Comparison of ENCODE assay signal across 16 mouse cellular contexts in genomic region chr6:142551482-142551881, GRCm38 (mm10). TPM values are rescaled to one million over a fixed set of nuclear protein-coding genes. Genes with fewer than 3 reads are reported as not detected.
DNase-seq lines count a peak whose midpoint lies in the region; ATAC-seq lines count a peak whose summit lies in the region.
"Had no signal": no experiment of that assay in that cellular context is flagged by ENCODE, and none has a peak within 500 bp of the region (broad histone marks: within the 10 kb centered on the region; RNA-seq: fewer than 3 reads in every experiment).

No protein-coding gene starts in this region.

- H3K27me3 ChIP-seq in kidney, embryonic 15.5 days = no peaks in the 10 kb centered on the region
- H3K27me3 ChIP-seq: liver, embryonic 12.5 days; neural tube, embryonic 12.5 days had no signal

- intact Hi-C loops in left cerebral cortex, postnatal 25 days (cut with DNase I) = loop anchor here (5.0 kb wide), 1 partner anchor 171 kb away; no protein-coding TSS in a partner anchor

- peaks cover 17% of the 10 kb centered on the region for H3K4me1 ChIP-seq in kidney, embryonic 15.5 days
- H3K4me1 ChIP-seq: liver, embryonic 12.5 days; neural tube, embryonic 12.5 days had no signal

- H3K9me3 ChIP-seq in kidney, embryonic 15.5 days (replicated peaks) = no peaks in the 10 kb centered on the region
- H3K9me3 ChIP-seq: liver, embryonic 12.5 days; neural tube, embryonic 12.5 days had no signal

- no peak overlapping the region for H3K4me2 ChIP-seq in kidney, embryonic 15.5 days
- H3K4me2 ChIP-seq: liver, embryonic 12.5 days; neural tube, embryonic 12.5 days had no signal

- peak; percentile 52 for ATAC-seq in kidney, embryonic 15.5 days (replicated peaks; ENCODE audit: low FRiP score)
- no peak for ATAC-seq in erythroblast, adult 5-6 weeks (replicated peaks; ENCODE audit: low FRiP score, poor library complexity, severe bottlenecking)
- ATAC-seq: forebrain, embryonic 16.5 days; liver, embryonic 12.5 days; midbrain, embryonic 16.5 days had no signal

- WGBS in kidney, embryonic 15.5 days = 40% methylated on average over 4 of the region's 4 CpGs

- H3K36me3 ChIP-seq in kidney, embryonic 15.5 days = no peaks in the 10 kb centered on the region
- H3K36me3 ChIP-seq: liver, embryonic 12.5 days; neural tube, embryonic 12.5 days had no signal

- no peak overlapping the region for H3K9ac ChIP-seq in kidney, embryonic 15.5 days
- H3K9ac ChIP-seq: liver, embryonic 12.5 days; neural tube, embryonic 12.5 days had no signal

- no peak overlapping the region for H3K4me3 ChIP-seq in kidney, embryonic 15.5 days (replicated peaks)
- H3K4me3 ChIP-seq: erythroblast, embryonic 14.5 days; liver, embryonic 12.5 days; neural tube, embryonic 12.5 days had no signal

- DNase-seq in cerebellum, postnatal 10 days = peak; percentile 74 to 76
- no peak for DNase-seq in cerebellum, adult 8-10 months
- no peak for DNase-seq in kidney, adult 18-20 months
- DNase-seq in kidney, postnatal 14 days = peak; percentile 77
- DNase-seq in lung, postnatal 4 days = peak; percentile 51 to 77
- DNase-seq in left cerebral cortex, postnatal 25 days (ENCODE audit: low spot score in 2 of 2) = no peak
- DNase-seq: B cell, adult 2 months; cerebellum, adult 11-12 months; retina, postnatal 1 day had no signal

- peak overlapping the region; percentile 75 for H3K27ac ChIP-seq in kidney, embryonic 15.5 days
- H3K27ac ChIP-seq: liver, embryonic 12.5 days; neural tube, embryonic 12.5 days had no signal

RNA-seq across cellular contexts. Expression of gene Kcnj8, which starts 19.9 kb away (rescaled TPM):
- 24.4 and 26.8 TPM in 2 replicates for polyA plus RNA-seq in kidney, embryonic 15.5 days (2015; fragmentation: Nextera tagmentation; extraction: Ambion mirVana)
- not detected in 2 replicates for total RNA-seq in erythroblast, adult 5-6 weeks (2015; ENCODE audit: low replicate concordance)
- not detected in 2 replicates for total RNA-seq in erythroblast, adult 5-6 weeks (2017; ENCODE audit: low replicate concordance)
- 1 to 10 TPM; 2.0 to 3.0 TPM for total RNA-seq in left cerebral cortex, postnatal 25 days (2021)
- polyA plus RNA-seq: erythroblast, embryonic 14.5 days had no signal

RNA-seq across cellular contexts. Expression of gene Ldhb, which starts 43.7 kb away (rescaled TPM):
- 697 and 713 TPM in 2 replicates for polyA plus RNA-seq in kidney, embryonic 15.5 days (2015; fragmentation: Nextera tagmentation; extraction: Ambion mirVana)
- total RNA-seq in erythroblast, adult 5-6 weeks (2015; ENCODE audit: low replicate concordance) = 6.3 and 12.3 TPM in 2 replicates
- 6.0 and 11.8 TPM in 2 replicates for total RNA-seq in erythroblast, adult 5-6 weeks (2017; ENCODE audit: low replicate concordance)
- 100 to 1,000 TPM; 832 to 838 TPM for total RNA-seq in left cerebral cortex, postnatal 25 days (2021)
- polyA plus RNA-seq: erythroblast, embryonic 14.5 days had no signal

Comparison
In these comparisons a context has a peak if more than half of its experiments do, and no peak if none do; other contexts are left out.
1. DNase-seq: peak in cerebellum, postnatal 10 days (2 of 2), kidney, postnatal 14 days (single experiment) and lung, postnatal 4 days (2 of 2); none in cerebellum, adult 8-10 months (single experiment), kidney, adult 18-20 months (single experiment) and left cerebral cortex, postnatal 25 days (0 of 2).
2. RNA of gene Ldhb, which starts 43.7 kb away (total RNA-seq): 832 to 838 TPM in left cerebral cortex, postnatal 25 days; 6.0 to 12.3 TPM in erythroblast, adult 5-6 weeks; every median in the first group is over 10 times any median in the second.